Mouse (Mus musculus): ENCODE measurements around the gene Zfp777. TPM values are rescaled to one million over a fixed set of nuclear protein-coding genes. Genes with fewer than 3 reads are reported as not detected.
A peak's percentile ranks its signal among the peaks of the same experiment; 100 is the strongest.

Gene Zfp777
- total RNA-seq (2015; ENCODE audit: low replicate concordance) = 0.42 and 2.2 TPM in 2 replicates
- 2.3 and 4.9 TPM in 2 replicates for total RNA-seq (2017; ENCODE audit: low replicate concordance)

DNA sequence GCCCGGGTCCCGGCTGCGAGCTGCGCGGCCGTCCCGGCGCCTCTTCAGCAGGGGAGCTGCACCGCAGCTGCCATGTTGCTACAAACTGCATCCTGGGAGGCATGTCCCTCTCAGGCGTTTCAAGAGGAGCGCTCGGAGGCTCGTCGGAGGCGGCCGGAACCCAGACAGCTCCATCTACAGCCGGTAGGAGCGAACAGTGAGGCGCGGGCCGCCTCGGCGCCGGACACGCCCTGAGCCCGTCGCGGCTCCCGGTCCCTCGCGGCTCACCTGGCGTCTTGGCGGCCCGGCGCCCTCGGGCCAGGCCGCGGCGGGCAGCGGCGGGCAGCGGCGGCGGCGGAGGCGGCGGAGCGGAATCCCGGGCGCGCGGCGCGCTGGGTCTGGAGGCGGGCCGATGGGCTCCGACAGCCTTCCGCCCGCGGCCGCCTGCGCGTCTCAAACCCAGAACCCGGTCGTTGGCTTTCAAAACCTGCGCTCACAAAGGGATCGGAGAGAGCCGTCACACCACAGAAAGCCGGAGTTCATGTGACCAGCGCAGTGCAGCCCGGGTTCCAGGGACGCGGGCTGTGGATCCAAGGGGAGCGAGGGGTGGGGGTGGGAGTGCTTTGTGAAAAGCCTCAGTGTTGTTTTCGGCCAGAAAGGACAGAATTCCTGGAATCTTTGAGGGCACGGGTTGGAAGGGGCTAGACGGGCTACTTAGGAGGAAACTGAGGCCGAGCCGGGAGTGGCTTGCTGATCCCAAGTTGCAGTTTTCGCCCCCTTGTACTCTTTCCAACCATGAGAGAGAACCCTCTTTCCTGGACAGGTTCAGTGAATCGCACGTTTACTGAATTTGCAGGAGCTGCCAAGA, at the start of gene Zfp777:
Gene Zfp777 (minus strand): TSS at position 486 of the 847 bp plus-strand sequence.
- peak; percentile 89 for ATAC-seq (replicated peaks; ENCODE audit: low FRiP score, poor library complexity, severe bottlenecking)

DNA sequence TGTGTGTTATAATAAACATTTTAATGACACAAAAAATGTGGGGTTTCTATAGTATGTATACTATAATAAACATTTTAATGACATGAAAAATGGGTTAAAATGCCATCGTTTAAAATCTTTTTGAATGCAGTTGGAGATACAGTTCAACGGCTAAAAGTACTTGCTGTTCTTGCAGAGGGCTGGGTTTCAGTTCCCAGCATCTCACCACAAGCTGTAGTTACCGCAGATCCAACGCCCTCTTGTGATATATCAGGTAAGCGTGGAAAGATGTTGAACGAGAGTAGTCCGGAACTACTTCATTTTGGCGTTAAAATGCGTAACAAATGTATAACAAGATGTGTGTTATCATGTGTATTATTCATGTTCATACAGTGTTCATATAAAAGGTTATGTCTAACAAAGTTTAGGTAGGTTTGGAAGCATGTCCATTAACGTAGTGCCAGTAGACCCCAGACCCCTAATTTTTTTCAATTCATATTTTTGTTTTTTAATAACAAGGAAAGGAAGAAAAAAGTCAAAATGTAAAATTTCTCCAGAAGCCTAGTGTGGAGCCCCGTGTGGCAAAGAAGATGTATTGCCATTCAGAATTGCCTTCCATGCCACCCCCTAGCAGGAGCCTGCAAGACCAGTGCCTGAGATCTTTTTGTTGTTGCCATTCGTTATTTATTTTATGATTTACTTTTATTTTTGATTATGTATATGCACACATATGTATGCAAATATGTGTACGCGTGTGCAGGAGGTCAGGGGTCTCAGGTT, 38.4 kb upstream of the Zfp777 start:
- ATAC-seq (replicated peaks; ENCODE audit: low FRiP score, poor library complexity, severe bottlenecking) = no peak

DNA sequence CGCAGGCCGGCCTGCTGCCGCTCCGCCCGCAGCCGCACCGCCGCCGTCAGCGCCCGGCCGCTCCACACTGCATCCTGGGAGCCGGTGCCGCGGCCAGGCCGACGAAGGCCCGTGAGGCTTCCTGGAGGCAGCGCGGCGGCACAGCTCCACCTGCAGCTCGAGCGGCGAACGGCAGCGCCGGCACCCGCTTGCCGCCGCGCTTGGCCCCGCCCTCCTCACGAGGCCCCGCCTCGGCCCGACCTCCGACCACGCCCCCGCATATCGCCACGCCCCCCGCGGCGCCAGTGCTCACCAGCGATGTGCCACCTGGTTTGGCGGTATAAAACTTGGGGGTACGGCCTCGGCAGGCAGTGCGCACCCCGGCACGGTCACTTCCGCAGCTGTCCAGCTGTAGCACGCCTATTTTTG, 37.8 kb upstream of the Zfp777 start, which contains the start of gene Zfp746:
Gene Zfp746 (minus strand): TSS at position 123 of the 408 bp plus-strand sequence.
- ATAC-seq (replicated peaks; ENCODE audit: low FRiP score, poor library complexity, severe bottlenecking) = peak; percentile 92

DNA sequence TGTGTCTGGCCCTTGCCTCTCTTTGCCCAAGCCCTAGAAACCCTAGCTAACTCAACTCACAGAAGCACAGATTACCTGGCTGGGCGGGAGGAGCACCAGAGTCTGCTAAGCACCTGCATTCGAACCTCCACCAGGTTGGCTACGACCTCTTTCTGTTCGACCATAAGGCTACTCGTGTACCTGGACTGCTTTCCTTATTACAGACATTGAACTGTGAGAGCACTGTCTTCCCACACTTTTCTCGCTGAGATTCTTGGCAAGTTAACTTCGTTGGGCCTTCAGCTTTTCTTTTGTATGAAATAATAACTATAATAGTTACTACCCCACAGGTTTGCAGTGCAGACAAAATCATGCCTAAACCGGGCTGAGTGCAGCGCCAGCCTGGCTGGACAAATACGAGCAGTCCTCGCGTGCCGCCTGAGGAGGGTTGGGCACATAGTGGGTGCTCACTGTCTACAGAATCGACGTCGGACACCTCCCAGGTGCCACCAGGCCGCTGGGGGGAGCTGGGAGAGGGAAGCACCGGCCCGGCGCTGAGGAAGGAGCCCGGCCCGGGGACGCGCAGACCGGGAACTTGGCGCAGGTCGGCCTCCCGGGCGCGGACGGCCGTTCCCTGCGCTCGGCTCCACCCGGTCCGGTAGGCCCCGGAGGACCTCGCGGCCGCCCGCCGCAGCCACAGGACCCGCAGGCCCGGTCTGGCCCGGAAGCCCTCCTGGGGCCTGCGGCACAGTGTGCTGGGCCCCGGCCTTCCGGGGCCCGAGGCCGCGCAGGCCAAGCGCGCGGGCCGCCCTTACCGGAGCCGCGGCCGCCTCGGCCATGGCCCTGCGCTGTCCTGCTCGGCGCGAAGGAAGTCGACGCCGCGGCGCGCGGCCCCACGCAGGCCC, 37.1 kb upstream of the Zfp777 start:
- peak; percentile 85 for ATAC-seq (replicated peaks; ENCODE audit: low FRiP score, poor library complexity, severe bottlenecking)

DNA sequence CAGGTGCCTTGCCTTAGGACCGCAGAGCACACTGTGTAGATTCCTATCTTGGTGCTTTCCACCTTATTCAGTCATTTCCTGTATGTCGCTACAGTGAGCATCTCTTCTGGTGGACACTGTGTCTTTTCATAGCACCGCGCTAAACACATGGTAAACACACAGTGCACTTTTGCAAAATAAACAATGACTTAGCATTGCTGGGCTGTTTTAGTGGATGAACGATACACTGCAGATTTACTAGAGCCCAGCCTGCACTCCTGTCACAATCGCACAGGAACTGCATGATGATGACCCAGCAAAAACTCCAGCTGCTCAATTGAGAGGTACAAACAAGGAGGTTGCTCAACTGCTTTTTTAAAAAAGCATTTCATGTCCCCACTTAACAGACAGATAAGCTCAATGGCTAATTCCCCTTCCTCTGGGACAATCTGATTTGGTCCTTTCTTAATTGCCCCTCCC, 35.1 kb upstream of the Zfp777 start:
- no peak for ATAC-seq (replicated peaks; ENCODE audit: low FRiP score, poor library complexity, severe bottlenecking)

DNA sequence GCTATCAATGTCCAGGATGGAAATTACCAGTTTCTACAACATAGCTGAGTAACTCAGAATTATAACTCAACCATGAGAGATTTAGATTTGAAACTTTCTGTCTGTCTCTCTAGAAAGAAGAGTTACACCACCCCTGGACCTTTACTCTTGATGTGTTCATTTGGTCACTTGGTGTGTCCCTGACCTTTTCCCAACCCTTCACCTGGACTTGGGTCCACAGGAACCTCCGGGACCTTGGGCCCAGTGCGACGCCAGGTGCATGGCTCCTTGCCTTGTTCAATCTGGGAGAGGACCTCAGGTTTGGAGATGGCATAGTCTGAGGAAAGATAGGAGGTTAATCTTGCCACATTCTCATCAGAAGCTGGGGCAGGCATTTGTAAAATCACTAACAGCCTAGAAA, 33.2 kb upstream of the Zfp777 start:
- no peak for ATAC-seq (replicated peaks; ENCODE audit: low FRiP score, poor library complexity, severe bottlenecking)

DNA sequence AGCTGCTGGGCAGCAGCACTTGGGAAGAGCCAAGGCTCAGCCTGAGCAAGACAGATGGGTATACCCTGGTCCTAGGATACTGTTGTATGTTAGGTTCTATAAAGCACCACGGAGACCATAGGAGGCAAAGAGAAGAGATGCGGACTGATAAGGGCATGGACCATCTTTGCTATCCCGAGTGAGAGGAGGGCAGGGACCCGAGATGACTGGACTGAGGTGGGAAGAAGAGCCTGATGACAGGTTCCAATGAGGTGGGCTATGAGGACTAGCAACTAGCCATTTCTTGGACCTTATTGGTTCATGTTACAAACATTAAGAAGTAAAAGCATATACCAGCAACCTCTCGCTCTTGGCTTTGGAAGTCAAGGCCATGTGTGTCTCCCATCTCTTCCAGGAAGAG, 32.3 kb upstream of the Zfp777 start:
- ATAC-seq (replicated peaks; ENCODE audit: low FRiP score, poor library complexity, severe bottlenecking) = no peak

DNA sequence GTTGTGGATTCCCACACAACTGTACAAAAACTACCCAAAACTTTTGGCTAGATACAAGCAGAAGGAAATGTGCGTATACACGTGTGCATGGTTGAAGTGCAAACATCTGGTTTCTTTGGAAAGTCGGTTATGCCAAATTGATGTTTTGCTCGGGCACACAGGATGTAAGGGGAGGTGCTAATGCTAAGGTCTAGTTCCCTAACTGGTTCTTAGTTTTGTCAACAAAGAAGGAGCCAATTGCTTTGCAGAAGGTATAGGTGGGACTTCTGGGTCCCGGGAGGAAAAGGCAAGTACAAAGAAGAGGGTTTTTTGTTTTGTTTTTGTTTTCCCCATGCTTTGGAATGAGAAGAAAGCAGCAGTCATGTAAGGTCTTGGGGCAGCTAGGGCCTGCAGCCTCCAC, 24.6 kb upstream of the Zfp777 start:
- no peak for ATAC-seq (replicated peaks; ENCODE audit: low FRiP score, poor library complexity, severe bottlenecking)

DNA sequence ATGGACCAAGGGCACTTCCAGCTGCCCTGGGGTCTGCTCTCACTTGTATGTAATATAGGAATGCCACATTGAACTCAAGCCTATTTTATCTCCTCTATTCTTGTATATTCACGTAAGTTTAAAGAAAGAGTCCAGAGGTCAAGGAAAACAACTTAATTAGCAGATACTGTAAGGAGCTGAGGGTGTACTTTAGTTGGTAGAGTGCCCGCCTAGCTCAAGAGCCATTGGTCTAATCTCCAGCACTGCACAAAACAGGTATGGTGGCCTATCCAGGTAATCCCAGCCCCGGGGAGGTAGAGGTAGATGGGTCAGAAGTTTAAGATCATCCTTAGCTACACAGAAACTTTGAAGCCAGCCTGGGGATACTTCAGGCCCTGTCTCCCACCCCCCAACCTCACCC, 18.8 kb upstream of the Zfp777 start:
- ATAC-seq (replicated peaks; ENCODE audit: low FRiP score, poor library complexity, severe bottlenecking) = no peak

DNA sequence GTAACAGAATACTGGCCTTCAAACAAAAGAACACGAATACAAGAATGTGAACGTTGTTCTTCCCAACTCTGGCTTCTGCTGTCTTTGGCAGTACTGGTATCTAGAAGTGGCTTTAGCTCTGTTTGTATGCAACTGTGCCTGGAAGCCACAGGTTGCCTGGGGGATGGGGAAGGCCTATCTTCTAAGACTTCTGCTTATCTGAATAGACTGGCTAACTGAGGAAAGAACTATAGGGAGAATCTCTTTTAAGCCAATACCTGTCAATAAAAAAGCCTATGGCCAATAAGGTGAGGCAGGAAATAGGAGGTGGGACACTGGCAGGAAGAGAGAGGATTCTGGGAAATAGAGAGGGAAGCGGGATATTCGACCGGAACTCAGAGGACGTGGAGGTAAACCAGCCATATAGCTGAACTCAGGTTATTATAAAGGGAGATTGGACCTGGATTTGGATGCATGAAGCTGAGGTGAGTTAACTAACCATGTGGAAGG, 16.9 kb upstream of the Zfp777 start:
- no peak for ATAC-seq (replicated peaks; ENCODE audit: low FRiP score, poor library complexity, severe bottlenecking)

DNA sequence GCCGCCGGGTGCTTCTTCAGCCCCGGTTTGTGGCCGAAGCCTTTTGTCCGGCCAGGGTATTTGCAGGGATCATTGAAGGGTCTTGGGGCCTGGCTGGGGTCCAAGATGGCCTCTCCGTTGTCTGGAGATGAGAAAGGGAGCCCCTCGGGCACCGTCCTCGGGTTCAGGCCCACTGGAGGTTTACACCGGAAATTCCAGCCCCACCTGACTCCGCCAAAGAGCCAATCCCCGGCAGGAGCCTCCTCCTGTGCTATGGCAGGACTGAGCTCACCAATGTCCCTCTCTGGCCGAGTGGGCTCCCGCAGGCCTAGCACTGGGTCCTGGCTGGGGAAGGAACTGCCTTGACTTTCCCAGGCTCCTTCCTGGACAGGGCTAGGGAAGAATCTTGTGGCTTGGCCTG, 15.7 kb upstream of the Zfp777 start:
- no peak for ATAC-seq (replicated peaks; ENCODE audit: low FRiP score, poor library complexity, severe bottlenecking)

DNA sequence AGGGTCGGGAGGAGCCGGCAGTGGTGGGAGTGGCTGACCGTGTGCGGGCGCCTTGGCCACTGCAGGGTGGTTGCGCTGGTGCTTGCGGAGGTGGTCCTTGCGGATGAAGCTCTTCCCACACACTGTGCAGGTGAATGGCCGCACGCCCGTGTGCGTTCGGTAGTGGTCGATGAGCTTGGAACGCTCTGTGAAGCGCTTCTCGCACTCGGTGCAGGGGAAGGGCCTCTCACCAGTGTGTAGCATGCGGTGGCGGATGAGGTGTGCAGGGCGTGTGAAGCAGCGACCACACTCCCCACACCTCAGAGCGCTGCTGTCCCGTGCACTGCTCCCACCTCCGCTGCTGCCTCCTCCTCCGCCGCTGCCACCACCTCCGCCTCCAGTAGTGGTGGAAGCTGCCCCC, 15.2 kb upstream of the Zfp777 start:
- no peak for ATAC-seq (replicated peaks; ENCODE audit: low FRiP score, poor library complexity, severe bottlenecking)

DNA sequence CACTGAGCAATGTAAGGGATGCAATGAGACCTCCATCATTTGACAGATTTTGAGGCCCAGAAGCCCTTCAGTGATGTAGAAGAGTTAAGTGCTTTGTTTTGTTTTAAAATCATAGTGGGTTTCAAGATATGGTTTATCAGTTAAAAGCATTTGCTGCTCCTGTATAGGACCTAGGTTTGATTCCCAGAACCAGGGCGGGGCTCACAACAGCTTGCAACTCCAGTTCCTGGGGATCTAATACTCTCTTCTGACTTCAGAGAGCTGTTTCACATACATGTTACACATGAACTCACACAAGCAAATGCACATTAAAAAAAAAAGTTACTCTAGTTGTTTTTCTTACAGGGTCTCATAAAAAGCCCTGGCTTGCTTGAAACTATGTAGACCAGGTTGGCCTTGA, 12.2 kb upstream of the Zfp777 start:
- ATAC-seq (replicated peaks; ENCODE audit: low FRiP score, poor library complexity, severe bottlenecking) = no peak

DNA sequence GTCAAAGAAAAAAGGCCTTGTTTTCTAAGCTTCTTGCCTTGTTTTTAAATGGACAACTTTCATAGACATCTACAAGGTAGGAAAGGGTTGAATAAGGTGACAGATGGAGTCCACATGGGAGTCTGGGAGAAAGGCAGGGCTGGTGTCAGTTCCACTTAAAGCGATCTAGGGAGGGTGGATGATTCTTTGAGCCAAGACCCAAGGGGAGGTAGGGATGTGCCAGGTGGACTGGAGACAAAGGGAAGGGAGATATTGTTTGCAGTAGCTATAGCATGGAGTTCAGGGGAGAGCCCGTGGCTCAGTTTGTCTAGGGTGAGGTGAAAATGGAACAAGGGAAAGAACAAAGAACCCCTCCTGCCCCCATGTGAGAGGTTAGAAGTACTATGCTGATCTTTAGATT, 11.7 kb upstream of the Zfp777 start:
- ATAC-seq (replicated peaks; ENCODE audit: low FRiP score, poor library complexity, severe bottlenecking) = no peak

DNA sequence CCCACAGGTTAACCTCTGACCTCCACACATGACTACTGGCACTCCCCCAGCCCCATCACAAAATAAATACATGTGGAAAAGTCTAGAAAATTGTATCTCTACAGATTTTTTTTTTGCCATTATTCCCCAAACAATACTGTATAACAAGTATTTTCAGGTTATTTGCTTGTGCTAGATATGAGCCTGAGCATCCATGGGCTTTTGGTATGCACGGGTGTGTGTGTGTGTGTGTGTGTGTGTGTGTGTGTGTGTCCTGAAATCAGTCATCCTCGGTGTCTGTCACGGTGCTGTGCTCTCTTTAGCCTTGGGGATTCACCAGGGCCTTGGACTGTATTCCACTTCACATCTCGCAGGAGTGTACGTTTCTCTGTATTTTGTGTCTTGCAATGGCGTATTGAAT, 3.4 kb upstream of the Zfp777 start:
- no peak for ATAC-seq (replicated peaks; ENCODE audit: low FRiP score, poor library complexity, severe bottlenecking)

DNA sequence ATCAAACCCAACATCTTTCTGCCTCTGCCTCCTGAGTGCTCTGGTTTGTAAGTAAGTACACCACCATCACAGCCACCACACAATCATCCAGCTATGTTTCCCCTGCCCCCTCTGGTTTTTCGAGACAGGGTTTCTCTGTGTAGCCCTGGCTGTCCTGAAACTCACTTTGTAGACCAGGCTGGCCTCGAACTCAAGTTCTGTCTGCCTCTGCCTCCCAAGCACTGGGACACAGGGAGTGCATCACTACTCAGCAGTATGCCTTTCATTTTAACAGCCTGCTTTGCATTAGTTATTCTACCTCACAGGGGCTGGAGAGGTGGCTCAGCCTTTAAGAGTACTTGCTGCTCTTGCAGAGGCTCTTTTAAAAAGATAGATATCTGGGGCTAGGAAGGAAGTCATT, 3.0 kb upstream of the Zfp777 start:
- ATAC-seq (replicated peaks; ENCODE audit: low FRiP score, poor library complexity, severe bottlenecking) = no peak

DNA sequence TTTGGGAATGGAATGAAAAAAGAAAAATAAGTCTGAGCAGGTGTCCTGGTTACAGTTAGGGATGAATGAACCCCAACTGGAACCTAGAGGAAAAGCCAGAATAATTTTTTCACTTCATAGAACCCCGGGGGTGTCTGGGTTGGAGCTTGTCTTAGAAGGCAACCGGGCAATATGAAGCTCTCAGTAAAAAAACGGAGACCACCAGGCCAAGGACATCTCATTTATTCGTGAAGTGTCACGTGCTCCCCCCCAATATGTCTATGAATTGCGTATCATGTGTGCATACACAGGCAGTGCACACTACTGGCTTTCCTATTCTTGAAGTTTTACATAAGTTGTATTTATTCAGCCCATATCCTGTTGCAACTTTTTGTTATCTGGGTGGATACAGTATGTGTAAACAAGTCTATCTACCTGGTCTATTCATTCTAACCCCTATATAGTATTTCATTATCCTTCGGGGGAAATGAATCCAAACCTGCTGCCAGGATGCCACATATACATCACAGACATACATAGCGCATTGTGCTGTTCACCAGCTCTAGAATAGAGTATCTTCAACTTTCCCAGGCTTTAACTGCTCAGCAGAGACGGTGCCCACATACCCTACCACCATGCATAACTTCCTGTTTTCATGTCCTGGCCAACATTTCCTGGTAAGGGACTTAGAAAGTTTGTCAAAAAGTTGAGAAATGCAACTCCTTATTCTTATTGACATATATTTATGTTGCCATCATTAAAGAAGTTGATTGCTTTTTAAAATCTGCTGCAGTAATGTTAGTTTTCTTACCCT, 758 bp upstream of the Zfp777 start:
- no peak for ATAC-seq (replicated peaks; ENCODE audit: low FRiP score, poor library complexity, severe bottlenecking)

DNA sequence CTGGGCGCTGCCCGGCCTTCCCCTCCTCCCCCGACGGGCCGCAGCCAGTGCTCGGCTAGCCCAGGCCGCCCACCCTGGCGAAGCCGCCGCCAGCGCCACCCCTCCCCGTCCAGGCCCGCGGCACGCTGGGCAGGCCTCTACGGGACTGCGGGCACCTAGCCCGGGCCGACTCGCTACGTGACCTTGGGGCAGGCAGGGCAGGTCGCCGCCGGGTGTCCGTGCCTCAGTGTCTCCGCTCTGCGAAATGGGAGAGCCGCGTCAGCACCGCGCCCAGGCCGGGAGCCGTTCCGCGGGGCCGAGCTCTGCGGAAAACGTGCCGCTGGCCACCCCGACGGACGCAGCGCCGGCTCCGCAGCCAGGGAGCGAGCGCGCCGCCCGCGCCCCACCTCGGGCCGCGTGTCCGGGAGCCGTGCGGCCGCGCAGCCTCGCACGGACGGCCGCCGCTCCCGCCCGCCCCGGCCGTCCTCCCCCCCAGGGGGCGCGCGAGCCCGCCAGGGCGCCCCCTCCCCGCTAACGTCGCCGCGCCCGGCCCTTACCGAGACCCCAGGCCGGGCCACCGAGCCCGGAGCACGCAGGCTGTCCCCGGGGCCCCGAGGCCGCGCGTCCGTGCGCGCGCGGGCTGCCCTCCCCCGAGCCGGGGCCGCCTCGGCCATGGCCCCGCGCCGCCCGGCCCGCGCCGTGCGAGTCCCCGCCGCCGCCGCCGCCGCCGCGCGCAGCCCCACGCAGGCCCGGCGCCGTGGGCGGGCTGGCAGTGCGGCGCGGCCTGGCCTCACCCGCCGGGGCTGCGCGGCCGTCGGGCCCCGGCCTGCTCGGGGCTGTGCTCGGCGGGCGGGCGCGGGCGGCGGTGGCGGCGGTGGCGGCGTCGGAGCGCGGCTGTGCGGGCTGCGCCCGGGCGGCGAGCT, 1.0 kb downstream of the Zfp777 start:
- 0 out of 2 replicates have a peak, but pooled peaks have one; percentile 40 for ATAC-seq (replicated peaks; ENCODE audit: low FRiP score, poor library complexity, severe bottlenecking)

Data from erythroid progenitor cell, adult 5-6 weeks (primary cell).